Mouse (Mus musculus) layer of hippocampus, postnatal 36 days (tissue): ENCODE results near the gene Zbtb17. TPM values are rescaled to one million over a fixed set of nuclear protein-coding genes. Genes with fewer than 3 reads are reported as not detected.
A peak's percentile ranks its signal among the peaks of the same experiment; 100 is the strongest.

Source experiments
- DNase-seq, 2 experiments: peaks; one replicate each; pipeline ENCODE4 v3.0.0; 2022
- total RNA-seq, 2 experiments: library from RNA; stranded (reverse); gene quantifications; 2 replicates each; pipeline ENCODE4 v1.2.3; 2021

Gene Zbtb17
- total RNA-seq, 2 experiments from 2014 or later = 34.1 to 34.9 TPM

GRCm38 (mm10) chr4:141460481-141460880, 16.0 kb downstream of the Zbtb17 start:
- DNase-seq = no peak

DNA sequence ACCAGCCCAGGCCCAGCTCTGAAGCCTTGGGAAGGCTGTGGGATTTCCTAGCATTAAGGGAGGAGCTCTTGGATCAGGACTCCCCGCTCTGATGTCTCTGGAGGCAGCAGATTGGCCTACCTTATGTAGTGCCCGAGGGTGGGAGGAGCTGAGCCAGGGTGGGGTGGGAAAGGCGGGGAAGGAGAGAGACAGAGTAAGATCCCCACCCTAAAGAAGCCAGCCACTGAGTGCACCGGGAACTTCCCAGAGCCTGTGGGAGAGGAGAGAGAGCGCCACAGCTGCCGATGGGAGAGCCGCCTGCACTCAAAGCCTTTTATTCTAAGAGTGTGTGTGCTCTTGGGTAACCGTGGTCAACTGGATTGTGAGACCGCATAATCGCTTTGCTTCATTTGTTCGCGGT, 16.6 kb downstream of the Zbtb17 start:
- DNase-seq = no peak

- DNase-seq = no peak
Measured at GRCm38 (mm10) chr4:141461576-141461975, 17.1 kb downstream of the Zbtb17 start.

- DNase-seq = no peak
Measured at GRCm38 (mm10) chr4:141463472-141463871, 19.0 kb downstream of the Zbtb17 start.

DNA sequence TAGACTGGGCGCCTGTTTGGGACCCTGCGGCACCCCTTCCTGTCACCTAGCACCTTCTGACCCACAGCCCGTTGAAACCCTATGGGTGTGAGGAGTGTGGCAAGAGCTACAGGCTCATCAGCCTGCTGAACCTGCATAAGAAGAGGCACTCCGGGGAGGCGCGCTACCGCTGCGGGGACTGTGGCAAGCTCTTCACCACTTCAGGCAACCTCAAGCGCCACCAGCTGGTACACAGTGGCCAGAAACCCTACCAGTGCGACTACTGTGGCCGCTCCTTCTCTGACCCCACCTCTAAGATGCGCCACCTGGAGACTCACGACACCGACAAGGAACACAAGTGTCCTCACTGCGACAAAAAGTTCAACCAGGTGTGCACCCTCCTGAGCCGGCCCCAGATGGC, 20.3 kb downstream of the Zbtb17 start:
- DNase-seq = no peak

DNA sequence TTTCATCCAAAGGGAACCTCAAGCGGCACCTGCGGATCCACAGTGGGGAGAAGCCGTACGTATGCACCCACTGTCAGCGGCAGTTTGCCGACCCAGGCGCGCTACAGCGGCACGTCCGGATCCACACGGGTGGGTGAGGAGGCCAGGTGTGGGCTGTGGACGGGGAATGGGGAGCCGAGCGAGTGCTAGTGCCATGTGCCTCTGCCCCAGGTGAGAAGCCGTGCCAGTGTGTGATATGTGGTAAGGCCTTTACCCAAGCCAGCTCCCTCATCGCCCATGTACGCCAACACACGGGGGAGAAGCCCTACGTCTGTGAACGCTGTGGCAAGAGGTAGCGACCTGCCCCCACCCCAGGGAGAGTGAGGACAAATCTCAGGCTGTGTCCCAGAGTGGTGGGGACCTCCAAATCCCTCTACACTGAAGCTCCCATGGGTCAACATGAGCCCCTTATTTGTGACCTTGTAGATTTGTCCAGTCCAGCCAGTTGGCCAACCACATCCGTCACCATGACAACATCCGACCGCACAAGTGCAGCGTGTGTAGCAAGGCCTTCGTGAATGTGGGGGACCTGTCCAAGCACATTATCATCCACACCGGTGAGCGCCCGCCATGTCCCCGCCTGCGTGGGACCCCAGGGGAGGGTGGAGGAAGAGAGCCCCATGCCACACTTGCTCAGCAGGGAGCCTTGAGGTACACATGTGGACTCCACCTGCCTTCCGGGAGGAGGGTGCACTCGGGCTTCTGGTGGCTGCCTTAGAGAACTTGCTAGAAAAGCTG, 21.2 kb downstream of the Zbtb17 start:
- no peak for DNase-seq

GRCm38 (mm10) chr4:141466289-141466795, 21.9 kb downstream of the Zbtb17 start:
- no peak for DNase-seq

GRCm38 (mm10) chr4:141466844-141467580, 22.6 kb downstream of the Zbtb17 start:
- DNase-seq = no peak

GRCm38 (mm10) chr4:141467581-141467927, 23.1 kb downstream of the Zbtb17 start:
- no peak for DNase-seq

DNA sequence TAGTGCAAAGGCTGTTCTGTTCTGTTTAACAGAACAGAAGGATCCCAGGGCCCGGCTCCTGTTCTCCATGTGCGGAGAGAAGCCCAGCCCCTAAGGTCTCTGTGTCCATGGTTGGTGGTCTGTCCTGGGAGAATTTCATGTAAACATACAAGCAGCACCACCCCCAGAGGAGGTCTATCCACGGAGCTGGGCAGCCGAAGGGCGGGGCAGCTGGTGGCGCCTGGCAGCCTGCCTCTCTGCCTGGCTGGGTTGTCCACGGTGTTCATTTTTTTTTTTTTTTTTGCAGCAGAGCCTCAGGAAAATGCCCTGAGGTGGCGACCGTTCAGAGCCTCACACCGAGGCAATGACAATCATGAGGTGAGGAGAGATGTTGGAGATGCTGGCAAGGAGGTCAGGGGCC, 24.1 kb downstream of the Zbtb17 start:
- DNase-seq = no peak

GRCm38 (mm10) chr4:141469343-141469742, 24.9 kb downstream of the Zbtb17 start:
- DNase-seq = no peak

- no peak for DNase-seq
Measured at GRCm38 (mm10) chr4:141471491-141471890, 27.0 kb downstream of the Zbtb17 start.

DNA sequence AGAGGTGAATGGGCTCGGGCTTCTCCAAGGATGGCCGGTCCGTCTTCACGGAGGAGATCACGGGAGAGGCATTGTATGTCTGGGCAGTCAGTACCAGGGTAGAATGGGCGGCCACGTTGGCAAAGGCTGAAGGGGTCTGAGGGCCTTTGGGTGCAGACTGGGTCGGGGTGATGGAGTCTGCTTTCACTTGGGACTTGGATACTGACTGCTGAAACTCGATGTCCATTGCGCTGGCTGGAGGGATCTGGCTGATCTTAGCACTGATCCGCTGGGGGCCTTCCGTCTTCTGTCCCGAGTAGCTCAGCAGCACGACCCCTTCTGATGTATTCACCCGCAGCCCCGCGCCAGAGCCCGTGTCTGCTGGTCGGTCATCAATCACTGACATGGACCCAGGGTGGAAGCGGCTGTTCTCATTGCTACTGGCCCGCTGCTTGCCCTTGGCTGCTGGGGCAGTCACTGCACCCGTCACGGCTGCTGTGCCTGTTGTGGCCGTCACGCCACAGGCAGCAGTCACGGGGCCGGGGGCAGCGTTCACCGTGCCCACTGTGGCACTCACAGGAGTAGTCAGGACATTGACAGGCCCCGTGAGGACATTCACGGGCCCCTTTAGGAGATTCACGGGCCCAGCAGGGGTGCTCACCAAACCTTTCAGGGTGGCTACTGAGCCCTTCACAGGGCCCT, 28.3 kb downstream of the Zbtb17 start:
- no peak for DNase-seq

GRCm38 (mm10) chr4:141474431-141474830, 30.0 kb downstream of the Zbtb17 start:
- no peak for DNase-seq

GRCm38 (mm10) chr4:141477681-141478102, 33.2 kb downstream of the Zbtb17 start:
- DNase-seq = peak; percentile 66 to 77

DNA sequence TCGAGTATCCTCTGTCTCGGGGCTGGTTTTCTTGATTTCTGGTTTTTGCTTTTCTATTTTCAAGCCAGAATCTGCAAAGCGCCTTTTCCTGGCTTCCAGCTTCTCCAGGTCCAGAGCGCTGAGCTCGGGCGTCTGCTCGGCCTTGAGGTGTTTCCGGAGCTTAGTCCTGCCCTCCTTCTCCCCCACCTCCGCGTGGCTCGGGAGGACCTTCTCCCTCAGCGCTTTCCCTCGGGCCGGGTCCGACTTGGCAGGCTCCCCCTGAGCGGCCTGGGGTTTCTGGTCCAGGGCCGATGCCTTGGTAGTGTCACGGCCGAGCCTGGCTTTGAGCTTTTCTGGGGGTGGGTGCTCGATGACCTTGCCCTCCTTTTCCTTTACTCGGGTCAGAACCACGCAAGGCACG, 33.8 kb downstream of the Zbtb17 start:
- DNase-seq = no peak

DNA sequence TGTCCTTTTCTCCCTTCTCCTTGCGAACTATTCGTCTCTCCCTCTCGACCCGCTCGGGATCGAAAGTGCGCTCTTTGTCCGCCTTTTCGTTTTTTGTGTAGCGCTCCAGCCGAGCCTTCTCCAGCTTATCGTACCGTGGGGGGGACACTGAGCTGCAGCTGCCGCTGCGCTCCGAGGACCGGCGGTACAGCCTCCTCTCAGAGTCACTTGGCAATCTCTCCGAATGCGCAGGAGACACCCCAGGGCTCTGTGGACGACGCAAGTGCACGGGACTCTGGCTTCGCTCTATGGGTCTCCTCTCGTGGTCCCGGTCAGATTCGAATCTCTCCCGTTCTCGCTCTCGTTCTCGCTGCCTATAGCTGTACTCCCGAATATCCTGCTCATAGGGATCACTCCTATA, 34.3 kb downstream of the Zbtb17 start:
- DNase-seq = no peak

- no peak for DNase-seq
Measured at GRCm38 (mm10) chr4:141479411-141479810, 35.0 kb downstream of the Zbtb17 start.

- no peak for DNase-seq
Measured at GRCm38 (mm10) chr4:141484071-141484470, 39.6 kb downstream of the Zbtb17 start.

DNA sequence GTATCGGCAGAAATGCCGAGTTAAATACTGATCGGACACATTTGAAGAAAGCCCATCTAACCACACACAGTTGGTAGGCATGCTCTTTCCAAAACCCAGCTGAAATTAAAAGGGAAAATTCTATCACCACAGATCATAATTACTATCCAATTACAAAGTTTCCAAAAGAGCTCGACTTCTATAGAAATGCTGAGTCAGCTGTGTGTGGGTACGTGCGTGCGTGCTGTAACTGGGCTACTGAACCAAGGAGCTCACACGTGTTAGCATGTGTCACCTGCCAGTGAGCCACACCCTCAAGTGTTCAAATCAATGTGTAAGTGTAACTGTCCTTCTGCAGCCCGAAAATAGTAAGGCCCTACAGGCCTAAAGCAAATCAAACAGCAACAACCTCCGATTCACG, 43.1 kb downstream of the Zbtb17 start:
- no peak for DNase-seq

DNA sequence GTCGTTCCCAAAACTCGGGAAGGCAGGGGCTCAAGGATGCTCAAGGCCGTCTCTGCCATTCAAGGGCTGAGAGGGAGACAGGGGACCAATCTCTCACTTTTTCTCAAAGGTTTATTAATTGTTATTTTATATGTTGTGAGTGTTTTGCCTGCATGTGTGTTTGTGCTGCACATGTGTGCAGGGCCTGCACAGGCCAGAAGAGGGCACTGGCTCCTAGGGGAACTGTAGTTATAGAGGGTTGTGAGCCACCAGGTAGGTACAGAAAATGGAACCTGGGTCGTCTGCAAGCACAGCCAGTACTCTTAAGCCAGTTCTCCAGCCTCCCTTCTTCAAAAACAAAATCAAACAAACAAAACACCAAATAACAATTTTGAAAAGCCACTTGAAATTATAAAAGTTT, 44.2 kb downstream of the Zbtb17 start:
- no peak for DNase-seq

DNA sequence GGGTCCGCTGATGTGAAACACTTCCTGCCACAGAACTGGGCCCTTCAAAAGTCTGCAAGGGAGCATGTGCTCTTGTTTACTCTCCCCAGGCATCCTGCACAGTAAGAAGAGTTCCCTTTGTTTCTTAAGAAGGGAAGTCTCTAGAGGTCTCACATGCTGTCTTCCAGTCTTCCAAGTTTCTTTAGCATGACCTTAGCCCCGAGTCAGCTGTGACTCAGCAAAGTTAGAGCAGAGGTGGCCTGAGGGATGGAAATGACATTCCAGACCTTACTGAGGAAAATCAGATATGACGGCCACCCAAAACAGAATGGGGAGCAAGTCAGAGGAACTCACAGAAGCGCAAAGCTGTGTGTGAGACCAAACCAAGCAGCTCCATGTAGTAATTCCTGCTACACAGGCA, 56.2 kb downstream of the Zbtb17 start:
- DNase-seq = no peak

GRCm38 (mm10) chr4:141501058-141501457, 56.6 kb downstream of the Zbtb17 start:
- no peak for DNase-seq
